Mouse (Mus musculus): ENCODE measurements around the gene Plekha5.

DNA sequence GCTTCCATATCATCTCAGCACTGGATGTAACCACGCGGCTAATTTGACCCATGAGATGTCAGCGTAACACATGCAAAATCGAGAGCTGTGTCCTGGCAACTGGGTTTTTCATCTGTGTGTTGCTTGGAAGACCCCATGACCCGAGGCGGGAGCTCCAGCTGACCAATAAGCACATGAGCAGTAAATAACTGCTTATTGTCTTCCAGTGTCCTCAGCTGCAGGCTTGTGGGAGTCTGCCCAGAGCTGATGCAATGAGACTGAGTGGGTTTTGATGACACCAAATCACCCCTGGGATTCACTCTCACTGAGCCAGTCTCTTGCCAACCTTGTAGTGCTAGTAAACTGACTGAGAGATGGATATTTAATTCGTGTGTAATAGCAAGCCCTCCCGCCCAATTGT lies 42.7 kb upstream of the Plekha5 start:
- TF ChIP-seq CTCF (IDR thresholded peaks at IDR 0.05; ENCODE audit: insufficient read depth, low read depth, low read length) (no peak), POLR2A (IDR thresholded peaks at IDR 0.05; ENCODE audit: insufficient read depth, low read depth, low read length) (no peak)

All from olfactory bulb, adult 2 months (tissue).